Mouse (Mus musculus): ENCODE measurements around the gene Acnat2. TPM values are rescaled to one million over a fixed set of nuclear protein-coding genes. Genes with fewer than 3 reads are reported as not detected.
"Not testable (repeated sequence)": the region's sequence is repeated elsewhere in the genome, so short reads cannot be mapped to it uniquely, and the experiment has no call there.

Acnat2 gene
- polyA plus RNA-seq (2014; fragmentation: Nextera tagmentation; extraction: Ambion mirVana), result not detected in 2 replicates

GRCm38 (mm10) chr4:49407957-49408356 lies at the start of gene Acnat2:
Acnat2 (minus strand) TSS chr4:49408151.
- DNase-seq (ENCODE audit: low spot score, missing footprints); H3K36me3 ChIP-seq (ENCODE audit: control insufficient read depth, insufficient read depth, low read length); ATAC-seq (ENCODE audit: low FRiP score); H3K27me3 ChIP-seq (ENCODE audit: control insufficient read depth, insufficient read depth, low read length); H3K9ac ChIP-seq (ENCODE audit: low read length); H3K4me1 ChIP-seq (ENCODE audit: control insufficient read depth, insufficient read depth, low read length); H3K4me2 ChIP-seq; H3K27ac ChIP-seq (ENCODE audit: low read depth, low read length); H3K9me3 ChIP-seq (ENCODE audit: control insufficient read depth, low read length); H3K4me3 ChIP-seq (ENCODE audit: low read depth, low read length): not testable (repeated sequence)
- WGBS, result 87% methylated on average over 5 of the region's 5 CpGs

GRCm38 (mm10) chr4:49456171-49456570 lies 48.2 kb upstream of the Acnat2 start:
- H3K27me3 ChIP-seq (ENCODE audit: control insufficient read depth, insufficient read depth, low read length), result no peaks in the 10 kb centered on the region
- H3K4me2 ChIP-seq, result no peak overlapping the region
- DNase-seq (ENCODE audit: low spot score, missing footprints), result no peak
- H3K36me3 ChIP-seq (ENCODE audit: control insufficient read depth, insufficient read depth, low read length), result no peaks in the 10 kb centered on the region
- no peak overlapping the region for H3K9ac ChIP-seq (ENCODE audit: low read length)
- ATAC-seq (ENCODE audit: low FRiP score), result no peak
- H3K27ac ChIP-seq (ENCODE audit: low read depth, low read length), result no peak overlapping the region
- WGBS, result 74% methylated on average over 2 of the region's 2 CpGs
- H3K4me3 ChIP-seq (ENCODE audit: low read depth, low read length), result no peak overlapping the region
- no peaks in the 10 kb centered on the region for H3K4me1 ChIP-seq (ENCODE audit: control insufficient read depth, insufficient read depth, low read length)
- no peaks in the 10 kb centered on the region for H3K9me3 ChIP-seq (ENCODE audit: control insufficient read depth, low read length)

GRCm38 (mm10) chr4:49451848-49452551 lies 44.0 kb upstream of the Acnat2 start:
- H3K9ac ChIP-seq (ENCODE audit: low read length), result no peak overlapping the region
- no peak overlapping the region for H3K4me3 ChIP-seq (ENCODE audit: low read depth, low read length)
- no peaks in the 10 kb centered on the region for H3K4me1 ChIP-seq (ENCODE audit: control insufficient read depth, insufficient read depth, low read length)
- DNase-seq (ENCODE audit: low spot score, missing footprints), result no peak
- no peak overlapping the region for H3K4me2 ChIP-seq
- no peaks in the 10 kb centered on the region for H3K9me3 ChIP-seq (ENCODE audit: control insufficient read depth, low read length)
- no peaks in the 10 kb centered on the region for H3K27me3 ChIP-seq (ENCODE audit: control insufficient read depth, insufficient read depth, low read length)
- 73% methylated on average over 1 of the region's 1 CpGs for WGBS
- H3K36me3 ChIP-seq (ENCODE audit: control insufficient read depth, insufficient read depth, low read length), result no peaks in the 10 kb centered on the region
- H3K27ac ChIP-seq (ENCODE audit: low read depth, low read length), result no peak overlapping the region
- ATAC-seq (ENCODE audit: low FRiP score), result no peak

- not testable (repeated sequence) for DNase-seq (ENCODE audit: low spot score, missing footprints); H3K4me3 ChIP-seq (ENCODE audit: low read depth, low read length); H3K27ac ChIP-seq (ENCODE audit: low read depth, low read length); H3K9me3 ChIP-seq (ENCODE audit: control insufficient read depth, low read length); ATAC-seq (ENCODE audit: low FRiP score); H3K9ac ChIP-seq (ENCODE audit: low read length); H3K27me3 ChIP-seq (ENCODE audit: control insufficient read depth, insufficient read depth, low read length); H3K36me3 ChIP-seq (ENCODE audit: control insufficient read depth, insufficient read depth, low read length); H3K4me2 ChIP-seq; H3K4me1 ChIP-seq (ENCODE audit: control insufficient read depth, insufficient read depth, low read length)
- WGBS, result no CpG with 5 or more reads among the region's 1 CpGs
Observed at GRCm38 (mm10) chr4:49451133-49451847, 43.3 kb upstream of the Acnat2 start.

- H3K27ac ChIP-seq (ENCODE audit: low read depth, low read length); H3K9me3 ChIP-seq (ENCODE audit: control insufficient read depth, low read length); H3K4me3 ChIP-seq (ENCODE audit: low read depth, low read length); H3K9ac ChIP-seq (ENCODE audit: low read length); DNase-seq (ENCODE audit: low spot score, missing footprints); H3K27me3 ChIP-seq (ENCODE audit: control insufficient read depth, insufficient read depth, low read length); H3K4me2 ChIP-seq; H3K36me3 ChIP-seq (ENCODE audit: control insufficient read depth, insufficient read depth, low read length); ATAC-seq (ENCODE audit: low FRiP score); H3K4me1 ChIP-seq (ENCODE audit: control insufficient read depth, insufficient read depth, low read length): not testable (repeated sequence)
- WGBS, result 94% methylated on average over 3 of the region's 3 CpGs
Observed at GRCm38 (mm10) chr4:49436968-49437367, 29.0 kb upstream of the Acnat2 start.

- not testable (repeated sequence) for H3K27me3 ChIP-seq (ENCODE audit: control insufficient read depth, insufficient read depth, low read length); H3K4me3 ChIP-seq (ENCODE audit: low read depth, low read length); DNase-seq (ENCODE audit: low spot score, missing footprints); ATAC-seq (ENCODE audit: low FRiP score); H3K4me2 ChIP-seq; H3K36me3 ChIP-seq (ENCODE audit: control insufficient read depth, insufficient read depth, low read length); H3K9me3 ChIP-seq (ENCODE audit: control insufficient read depth, low read length); H3K9ac ChIP-seq (ENCODE audit: low read length); H3K27ac ChIP-seq (ENCODE audit: low read depth, low read length); H3K4me1 ChIP-seq (ENCODE audit: control insufficient read depth, insufficient read depth, low read length)
- WGBS, result 86% methylated on average over 2 of the region's 2 CpGs
Observed at GRCm38 (mm10) chr4:49410151-49410550, 2.2 kb upstream of the Acnat2 start.

GRCm38 (mm10) chr4:49386873-49387272 lies 21.1 kb downstream of the Acnat2 start:
- Histone ChIP-seq H3K4me3 (ENCODE audit: low read depth, low read length) (no peak overlapping the region), H3K9ac (ENCODE audit: low read length) (no peak overlapping the region), H3K4me1 (ENCODE audit: control insufficient read depth, insufficient read depth, low read length) (no peaks in the 10 kb centered on the region), H3K4me2 (no peak overlapping the region), H3K36me3 (ENCODE audit: control insufficient read depth, insufficient read depth, low read length) (no peaks in the 10 kb centered on the region), H3K9me3 (ENCODE audit: control insufficient read depth, low read length) (no peaks in the 10 kb centered on the region), H3K27ac (ENCODE audit: low read depth, low read length) (no peak overlapping the region), H3K27me3 (ENCODE audit: control insufficient read depth, insufficient read depth, low read length) (no peaks in the 10 kb centered on the region)
- DNase-seq (ENCODE audit: low spot score, missing footprints) (no peak), ATAC-seq (ENCODE audit: low FRiP score) (no peak)
- 53% methylated on average over 2 of the region's 2 CpGs for WGBS

- not testable (repeated sequence) for H3K27ac ChIP-seq (ENCODE audit: low read depth, low read length); H3K4me3 ChIP-seq (ENCODE audit: low read depth, low read length); H3K4me2 ChIP-seq; H3K9ac ChIP-seq (ENCODE audit: low read length); H3K4me1 ChIP-seq (ENCODE audit: control insufficient read depth, insufficient read depth, low read length); H3K36me3 ChIP-seq (ENCODE audit: control insufficient read depth, insufficient read depth, low read length); H3K27me3 ChIP-seq (ENCODE audit: control insufficient read depth, insufficient read depth, low read length); H3K9me3 ChIP-seq (ENCODE audit: control insufficient read depth, low read length); ATAC-seq (ENCODE audit: low FRiP score); DNase-seq (ENCODE audit: low spot score, missing footprints)
- WGBS, result 83% methylated on average over 1 of the region's 2 CpGs
Observed at GRCm38 (mm10) chr4:49383576-49384318, 24.2 kb downstream of the Acnat2 start.

- H3K27me3 ChIP-seq (ENCODE audit: control insufficient read depth, insufficient read depth, low read length); H3K4me2 ChIP-seq; H3K4me3 ChIP-seq (ENCODE audit: low read depth, low read length); H3K27ac ChIP-seq (ENCODE audit: low read depth, low read length); H3K9ac ChIP-seq (ENCODE audit: low read length); DNase-seq (ENCODE audit: low spot score, missing footprints); H3K9me3 ChIP-seq (ENCODE audit: control insufficient read depth, low read length); H3K36me3 ChIP-seq (ENCODE audit: control insufficient read depth, insufficient read depth, low read length); ATAC-seq (ENCODE audit: low FRiP score); H3K4me1 ChIP-seq (ENCODE audit: control insufficient read depth, insufficient read depth, low read length): not testable (repeated sequence)
- 84% methylated on average over 3 of the region's 3 CpGs for WGBS
Observed at GRCm38 (mm10) chr4:49368046-49368445, 39.9 kb downstream of the Acnat2 start.
